Mouse (Mus musculus) erythroblast, embryonic 14.5 days (primary cell): Measurements from ENCODE around the gene Stat1. TPM values are rescaled to one million over a fixed set of nuclear protein-coding genes. Genes with fewer than 3 reads are reported as not detected.

Source experiments
- H3K27me3 ChIP-seq: 2 replicates; pipeline ENCODE4 v1.6.1; 2012; ENCODE audit warnings: inconsistent platforms; ENCODE audit not compliant: control insufficient read depth
- H3K36me3 ChIP-seq: 2 replicates; pipeline ENCODE4 v1.6.1; 2012; ENCODE audit warnings: mild to moderate bottlenecking, inconsistent platforms; ENCODE audit not compliant: control insufficient read depth
- H3K4me1 ChIP-seq: 2 replicates; pipeline ENCODE4 v1.6.1; 2012; ENCODE audit warnings: inconsistent platforms; ENCODE audit not compliant: control insufficient read depth
- H3K4me3 ChIP-seq: replicated peaks from 2 replicates; pipeline ENCODE3; 2012; ENCODE audit warnings: moderate library complexity, mild to moderate bottlenecking, inconsistent platforms
- H3K9me3 ChIP-seq: 2 replicates; pipeline ENCODE4 v1.6.1; 2012; ENCODE audit warnings: low read length, inconsistent platforms, mixed read lengths; ENCODE audit not compliant: control insufficient read depth
- GATA1 ChIP-seq: IDR thresholded peaks from 2 replicates; pipeline ENCODE4 v1.6.1; 2012; ENCODE audit warnings: low read length, inconsistent platforms, mixed read lengths
- TAL1 ChIP-seq: IDR thresholded peaks from 3 replicates; pipeline ENCODE4 v1.6.1; 2012; ENCODE audit warnings: low read length, inconsistent platforms, mixed read lengths
- polyA plus RNA-seq: library from polyadenylated mRNA; stranded (reverse); fragments of >175 nt; gene quantifications from 2 replicates; pipeline ENCODE4 v1.2.3, GENCODE M21; 2012

Stat1 gene
- polyA plus RNA-seq, 1 experiment: 0.43 TPM

DNA sequence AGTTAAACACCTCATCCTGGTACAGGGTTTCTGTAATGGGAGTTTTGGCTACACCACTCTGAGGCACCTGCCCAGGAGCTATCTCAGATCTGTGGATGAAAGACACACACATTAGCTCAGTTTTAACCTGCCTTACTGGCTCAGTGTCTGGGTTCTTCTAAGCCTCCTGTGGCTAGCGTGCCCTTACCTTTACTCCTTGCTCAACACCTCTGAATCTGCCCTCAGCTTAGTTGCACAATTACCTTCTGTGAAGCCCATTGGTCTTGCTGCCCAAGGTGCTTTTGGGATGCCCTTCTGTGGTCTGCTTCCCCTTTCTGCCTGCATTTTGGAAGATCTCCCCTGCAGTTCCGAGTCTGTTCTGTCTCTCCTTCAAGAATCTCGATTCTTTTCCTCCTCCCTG, 5.6 kb downstream of the Stat1 start:
- Histone ChIP-seq H3K4me3 (no peak overlapping the region), H3K4me1 (peaks cover 9% of the 10 kb centered on the region), H3K27me3 (no peaks in the 10 kb centered on the region), H3K36me3 (peaks cover 50% of the 10 kb centered on the region), H3K9me3 (no peaks in the 10 kb centered on the region)
- TF ChIP-seq TAL1: no peak
- no peak for TF ChIP-seq GATA1

- H3K27me3 ChIP-seq: no peaks in the 10 kb centered on the region
- peaks cover 58% of the 10 kb centered on the region for H3K36me3 ChIP-seq
- H3K9me3 ChIP-seq: no peaks in the 10 kb centered on the region
- H3K4me1 ChIP-seq: no peaks in the 10 kb centered on the region
- TF ChIP-seq TAL1: no peak
- H3K4me3 ChIP-seq: no peak overlapping the region
These were observed 8.1 kb downstream of the Stat1 start for GRCm38 (mm10) chr1:52127350-52127749.

GRCm38 (mm10) chr1:52129794-52130193, 10.6 kb downstream of the Stat1 start:
- Histone ChIP-seq H3K9me3 (no peaks in the 10 kb centered on the region), H3K4me1 (no peaks in the 10 kb centered on the region), H3K36me3 (peaks cover 59% of the 10 kb centered on the region), H3K4me3 (no peak overlapping the region), H3K27me3 (no peaks in the 10 kb centered on the region)
- TF ChIP-seq GATA1 (no peak), TAL1 (no peak)

- TF ChIP-seq GATA1 (no peak), TAL1 (no peak)
- peaks cover 55% of the 10 kb centered on the region for H3K36me3 ChIP-seq
- no peak overlapping the region for H3K4me3 ChIP-seq
- no peaks in the 10 kb centered on the region for H3K27me3 ChIP-seq
- H3K4me1 ChIP-seq: no peaks in the 10 kb centered on the region
- H3K9me3 ChIP-seq: no peaks in the 10 kb centered on the region
These were observed 12.6 kb downstream of the Stat1 start for GRCm38 (mm10) chr1:52131787-52132377.

DNA sequence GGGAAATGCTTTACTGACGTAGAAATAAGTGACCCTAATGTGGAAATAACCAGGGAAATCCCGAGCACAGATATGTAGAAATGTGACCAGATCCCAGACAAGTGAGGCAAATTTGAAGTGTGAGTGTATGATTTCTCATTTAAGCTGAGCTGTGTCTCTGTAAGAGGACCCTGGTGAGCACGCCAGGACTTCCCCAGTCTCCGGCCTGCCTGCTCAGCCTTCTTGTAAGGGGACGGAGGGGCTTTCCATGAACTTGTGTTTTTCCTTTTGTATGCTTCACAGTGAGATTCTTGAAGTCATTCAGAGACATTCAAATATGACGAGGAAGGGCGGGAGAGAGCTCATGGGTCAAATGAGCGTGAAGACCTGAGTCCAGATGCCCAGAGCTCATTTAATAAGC, 14.0 kb downstream of the Stat1 start:
- Histone ChIP-seq H3K4me3 (no peak overlapping the region), H3K4me1 (no peaks in the 10 kb centered on the region), H3K27me3 (no peaks in the 10 kb centered on the region), H3K36me3 (peaks cover 60% of the 10 kb centered on the region), H3K9me3 (no peaks in the 10 kb centered on the region)
- no peak for TF ChIP-seq GATA1
- TF ChIP-seq TAL1: no peak

DNA sequence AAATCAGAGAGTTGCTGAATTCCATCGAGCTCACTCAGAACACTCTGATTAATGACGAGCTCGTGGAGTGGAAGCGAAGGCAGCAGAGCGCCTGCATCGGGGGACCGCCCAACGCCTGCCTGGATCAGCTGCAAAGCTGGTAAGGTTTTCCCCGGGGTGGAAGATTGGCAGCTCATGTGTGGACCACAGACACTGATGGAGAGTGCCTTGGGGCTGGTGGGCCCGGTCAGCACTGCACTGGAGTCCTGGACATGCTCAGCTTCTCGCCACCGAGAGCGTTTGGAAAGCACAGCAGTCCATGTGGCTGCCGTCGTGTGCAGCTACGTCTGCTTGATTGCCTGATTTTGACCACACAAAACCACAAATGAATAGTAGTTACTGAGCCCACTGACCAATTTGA, 18.1 kb downstream of the Stat1 start:
- H3K36me3 ChIP-seq: peaks cover 65% of the 10 kb centered on the region
- H3K9me3 ChIP-seq: no peaks in the 10 kb centered on the region
- no peaks in the 10 kb centered on the region for H3K27me3 ChIP-seq
- H3K4me3 ChIP-seq: no peak overlapping the region
- no peaks in the 10 kb centered on the region for H3K4me1 ChIP-seq
- TF ChIP-seq TAL1 (no peak), GATA1 (no peak)

DNA sequence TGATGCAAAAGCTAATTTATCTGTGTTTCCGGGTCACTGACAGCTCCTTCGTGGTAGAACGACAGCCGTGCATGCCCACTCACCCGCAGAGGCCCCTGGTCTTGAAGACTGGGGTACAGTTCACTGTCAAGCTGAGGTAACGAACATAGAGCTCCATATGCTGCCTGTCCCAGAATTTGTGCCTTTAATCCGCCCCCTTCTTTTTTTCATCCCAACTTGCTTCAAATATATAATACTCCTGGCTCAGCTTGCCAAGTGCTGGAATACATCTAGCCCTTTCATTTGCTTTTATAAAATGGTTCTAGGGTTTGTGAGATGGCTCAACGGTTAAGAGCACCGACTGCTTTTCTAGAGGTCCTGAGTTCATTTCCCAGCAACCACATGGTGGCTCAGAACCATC, 21.3 kb downstream of the Stat1 start:
- H3K9me3 ChIP-seq: no peaks in the 10 kb centered on the region
- H3K4me3 ChIP-seq: no peak overlapping the region
- TF ChIP-seq GATA1 (no peak), TAL1 (no peak)
- H3K4me1 ChIP-seq: no peaks in the 10 kb centered on the region
- H3K36me3 ChIP-seq: peaks cover 68% of the 10 kb centered on the region
- H3K27me3 ChIP-seq: no peaks in the 10 kb centered on the region

- peaks cover 66% of the 10 kb centered on the region for H3K36me3 ChIP-seq
- no peak overlapping the region for H3K4me3 ChIP-seq
- H3K9me3 ChIP-seq: no peaks in the 10 kb centered on the region
- no peak for TF ChIP-seq TAL1
- no peak for TF ChIP-seq GATA1
- H3K4me1 ChIP-seq: no peaks in the 10 kb centered on the region
- no peaks in the 10 kb centered on the region for H3K27me3 ChIP-seq
These were observed 22.2 kb downstream of the Stat1 start for GRCm38 (mm10) chr1:52141482-52141881.

GRCm38 (mm10) chr1:52142117-52142516, 22.9 kb downstream of the Stat1 start:
- H3K36me3 ChIP-seq: peaks cover 63% of the 10 kb centered on the region
- no peak overlapping the region for H3K4me3 ChIP-seq
- no peaks in the 10 kb centered on the region for H3K4me1 ChIP-seq
- TF ChIP-seq TAL1 (no peak), GATA1 (no peak)
- H3K9me3 ChIP-seq: no peaks in the 10 kb centered on the region
- no peaks in the 10 kb centered on the region for H3K27me3 ChIP-seq

DNA sequence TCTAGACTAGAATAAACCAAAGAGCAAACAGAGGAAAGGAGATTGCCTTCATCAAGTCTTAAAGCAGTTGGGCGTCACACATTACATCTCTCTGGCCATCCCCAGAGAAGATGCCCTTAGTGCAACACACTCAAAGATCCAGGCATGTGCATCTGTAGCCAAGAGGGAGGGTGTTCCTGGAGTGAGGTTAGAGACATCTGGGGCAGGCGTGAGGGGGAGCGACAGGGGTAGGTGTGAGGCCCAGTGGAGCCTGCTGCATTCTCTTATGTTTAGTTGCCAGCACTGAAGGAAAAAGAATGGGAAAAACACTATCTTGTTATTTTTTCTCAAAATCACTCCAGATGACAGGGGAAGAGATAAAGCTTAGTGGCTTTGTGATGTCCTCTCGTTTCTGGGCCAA, 24.0 kb downstream of the Stat1 start:
- TF ChIP-seq GATA1 (no peak), TAL1 (no peak)
- H3K27me3 ChIP-seq: no peaks in the 10 kb centered on the region
- peaks cover 58% of the 10 kb centered on the region for H3K36me3 ChIP-seq

More for the DNA sequence above, 24.0 kb downstream of the Stat1 start:
- Histone ChIP-seq H3K4me1 (no peaks in the 10 kb centered on the region), H3K4me3 (no peak overlapping the region), H3K9me3 (no peaks in the 10 kb centered on the region)
